Mouse (Mus musculus) heart, embryonic 13.5 days (tissue): ENCODE measurements around the gene Pkn1. TPM values are rescaled to one million over a fixed set of nuclear protein-coding genes. Genes with fewer than 3 reads are reported as not detected.

Experiments used
- ATAC-seq: fragments of 200-750 bp; cut with Nextera tagmentation; 2 replicates; pipeline ENCODE4 v1.8.0; 2017; ENCODE audit warnings: moderate TSS enrichment; ENCODE audit not compliant: insufficient number of reproducible peaks, low FRiP score, low TSS enrichment; ENCODE audit errors: extremely low read depth
- H3K27ac ChIP-seq: fragments of 300-500 bp; sonication (generic); replicated peaks from 2 replicates; pipeline ENCODE4 v1.5.1; 2015; ENCODE audit warnings: moderate library complexity, mild to moderate bottlenecking, inconsistent platforms
- H3K27me3 ChIP-seq: fragments of 300-500 bp; sonication (generic); replicated peaks from 2 replicates; pipeline ENCODE4 v1.6.1; 2015; ENCODE audit warnings: mild to moderate bottlenecking, inconsistent platforms
- H3K36me3 ChIP-seq: fragments of 300-500 bp; sonication (generic); 2 replicates; pipeline ENCODE4 v1.6.1; 2015; ENCODE audit warnings: mild to moderate bottlenecking, inconsistent platforms
- H3K4me1 ChIP-seq: fragments of 300-500 bp; sonication (generic); 2 replicates; pipeline ENCODE4 v1.6.1; 2015; ENCODE audit warnings: inconsistent platforms
- H3K4me2 ChIP-seq: fragments of 300-500 bp; sonication (generic); 2 replicates; pipeline ENCODE4 v1.6.1; 2015; ENCODE audit warnings: inconsistent platforms, mild to moderate bottlenecking, moderate library complexity
- H3K4me3 ChIP-seq: fragments of 300-500 bp; sonication (generic); 2 replicates; pipeline ENCODE4 v1.5.1; 2015; ENCODE audit warnings: moderate library complexity, mild to moderate bottlenecking, inconsistent platforms
- H3K9ac ChIP-seq: fragments of 300-500 bp; sonication (generic); 2 replicates; pipeline ENCODE4 v1.6.1; 2015; ENCODE audit warnings: inconsistent platforms, mild to moderate bottlenecking, moderate library complexity
- H3K9me3 ChIP-seq: fragments of 300-500 bp; sonication (generic); 2 replicates; pipeline ENCODE4 v1.6.1; 2016; ENCODE audit warnings: inconsistent platforms
- WGBS: fragments of 180-500 bp; shearing (Covaris S2); methylation state at CpG from one replicate; pipeline ENCODE4 v1.1.7; 2015; ENCODE audit warnings: mixed read lengths; 5-methylcytosine and 5-hydroxymethylcytosine counted together
- polyA plus RNA-seq: library from polyadenylated mRNA; unstranded; fragments of >200 nt; fragmentation: Nextera tagmentation; extraction: Ambion mirVana; gene quantifications from 2 replicates; pipeline ENCODE4 v1.2.1, GENCODE M21; 2015

Pkn1 gene
- polyA plus RNA-seq, 1 experiment from 2014 or later, result 20.0 TPM

DNA sequence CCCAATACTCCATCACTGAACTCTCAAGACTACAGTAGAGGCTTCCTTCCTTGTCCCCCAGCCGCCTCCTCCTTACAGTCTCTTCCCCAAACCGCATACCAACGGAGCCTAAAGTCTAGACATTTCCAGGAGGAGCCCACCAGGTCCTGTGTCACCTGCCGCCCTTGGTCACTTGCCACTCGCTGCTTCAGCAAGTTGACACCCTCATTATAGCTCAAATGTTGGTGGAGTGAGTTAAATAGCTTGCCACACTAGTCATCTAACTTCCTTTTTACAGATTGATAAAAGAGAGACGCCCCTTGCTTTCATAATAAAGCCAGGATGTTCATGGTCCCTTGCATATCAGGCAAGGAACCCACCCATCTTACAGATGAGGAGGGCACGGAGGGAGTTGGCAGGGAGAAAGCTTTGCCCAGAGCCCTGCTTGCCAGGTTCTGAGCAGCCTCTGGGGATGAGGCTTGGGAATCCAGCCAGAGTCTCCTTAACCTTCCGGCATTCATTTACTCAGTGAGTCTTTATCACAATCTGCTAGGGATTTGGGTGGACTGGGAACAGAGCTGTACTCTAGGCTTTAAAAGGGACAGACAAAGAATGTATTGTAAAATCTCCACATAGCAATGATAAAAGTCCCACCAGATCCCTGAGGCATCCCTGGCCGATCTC lies 1.6 kb upstream of the Pkn1 start:
- H3K9ac ChIP-seq, result no peak overlapping the region; the same call in none of the 2 replicates
- peak overlapping the region; percentile 59 for H3K27ac ChIP-seq
- no peaks in the 10 kb centered on the region for H3K9me3 ChIP-seq
- WGBS, result 60% methylated on average over 9 of the region's 9 CpGs
- no peak for ATAC-seq
- H3K4me1 ChIP-seq, result peaks cover 46% of the 10 kb centered on the region
- no peaks in the 10 kb centered on the region for H3K27me3 ChIP-seq
- H3K4me2 ChIP-seq, result no peak overlapping the region
- no peak overlapping the region for H3K4me3 ChIP-seq
- no peaks in the 10 kb centered on the region for H3K36me3 ChIP-seq

GRCm38 (mm10) chr8:83699566-83699965 lies 587 bp upstream of the Pkn1 start:
- 39% methylated on average over 9 of the region's 9 CpGs for WGBS
- H3K4me3 ChIP-seq, result peak overlapping the region; percentile 92
- no peak for ATAC-seq
- peak overlapping the region; percentile 98 for H3K4me2 ChIP-seq
- H3K4me1 ChIP-seq, result peaks cover 52% of the 10 kb centered on the region
- peak overlapping the region; percentile 96 for H3K9ac ChIP-seq
- H3K27ac ChIP-seq, result peak overlapping the region; percentile 79
- H3K27me3 ChIP-seq, result no peaks in the 10 kb centered on the region
- H3K36me3 ChIP-seq, result no peaks in the 10 kb centered on the region
- H3K9me3 ChIP-seq, result no peaks in the 10 kb centered on the region

DNA sequence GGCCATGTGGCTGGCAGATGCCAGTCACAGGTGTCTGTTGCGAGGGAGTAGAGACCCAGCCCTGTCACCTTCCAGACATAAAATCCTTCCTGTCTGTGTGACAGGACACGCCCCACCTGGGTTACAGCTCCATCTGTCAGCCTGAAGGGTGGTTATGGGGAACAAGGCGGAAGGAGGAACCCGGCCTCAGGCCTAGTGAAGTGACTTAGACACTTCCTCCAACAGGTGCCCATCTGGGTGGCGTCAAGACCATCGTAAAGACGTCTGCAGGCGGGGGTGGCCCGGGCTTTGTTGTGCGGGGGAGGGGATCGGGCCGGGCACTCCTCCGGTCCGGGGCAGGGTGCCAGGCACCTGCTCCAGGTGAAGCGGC lies 703 bp downstream of the Pkn1 start:
- Histone ChIP-seq H3K36me3 (no peaks in the 10 kb centered on the region), H3K4me3 (peak overlapping the region; percentile 92), H3K4me2 (peak overlapping the region; percentile 98), H3K27me3 (no peaks in the 10 kb centered on the region), H3K9ac (peak overlapping the region; percentile 96), H3K27ac (peak overlapping the region; percentile 79), H3K4me1 (peaks cover 63% of the 10 kb centered on the region), H3K9me3 (no peaks in the 10 kb centered on the region)
- WGBS, result 5% methylated on average over 15 of the region's 15 CpGs
- ATAC-seq, result no peak

DNA sequence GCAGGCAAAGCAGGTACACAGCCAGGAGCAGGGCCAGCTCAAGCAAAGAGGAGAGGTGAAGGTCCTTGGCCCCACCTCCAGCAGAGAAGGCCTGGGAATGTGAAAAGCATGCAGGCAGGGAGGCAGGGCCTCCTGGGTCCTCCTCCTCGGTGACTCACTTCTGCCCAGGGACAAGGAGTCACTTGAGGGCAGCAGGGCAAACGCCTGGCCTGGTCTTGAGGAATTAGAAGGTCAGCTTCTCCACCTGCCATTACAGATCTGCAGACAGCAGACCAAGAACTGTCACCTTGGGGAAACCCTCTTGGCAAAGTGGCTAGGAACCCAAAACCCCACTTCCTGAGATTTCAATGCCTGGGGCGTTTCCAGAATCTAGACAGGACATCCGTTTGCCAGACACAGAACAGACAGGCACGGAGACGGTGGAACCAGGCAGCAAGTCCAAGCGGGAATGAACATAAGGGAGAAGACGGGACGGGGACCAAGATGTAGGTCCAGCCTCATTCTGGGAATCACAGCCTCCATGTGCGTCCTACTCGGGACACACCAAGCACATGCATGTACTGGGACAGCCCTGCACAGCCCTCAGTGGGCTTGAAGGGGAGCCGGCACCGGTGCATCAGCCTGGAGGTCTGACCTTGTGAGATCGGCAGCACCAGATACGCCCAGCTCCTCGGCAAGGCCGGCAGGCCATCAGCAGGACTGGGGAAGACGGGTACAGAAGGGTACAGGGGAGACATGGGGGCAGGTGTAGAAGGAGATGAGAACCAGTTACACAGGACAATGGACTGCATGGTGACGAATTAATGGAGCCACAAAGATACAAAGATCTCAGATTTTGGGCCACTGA lies 1.4 kb downstream of the Pkn1 start:
- Histone ChIP-seq H3K4me2 (peak overlapping the region; percentile 98), H3K27me3 (no peaks in the 10 kb centered on the region), H3K27ac (peak overlapping the region; percentile 79), H3K4me3 (peak overlapping the region; percentile 92), H3K9me3 (no peaks in the 10 kb centered on the region), H3K36me3 (peaks cover 3% of the 10 kb centered on the region), H3K4me1 (peaks cover 63% of the 10 kb centered on the region), H3K9ac (peak overlapping the region; percentile 96)
- WGBS, result 39% methylated on average over 19 of the region's 19 CpGs
- ATAC-seq, result no peak

DNA sequence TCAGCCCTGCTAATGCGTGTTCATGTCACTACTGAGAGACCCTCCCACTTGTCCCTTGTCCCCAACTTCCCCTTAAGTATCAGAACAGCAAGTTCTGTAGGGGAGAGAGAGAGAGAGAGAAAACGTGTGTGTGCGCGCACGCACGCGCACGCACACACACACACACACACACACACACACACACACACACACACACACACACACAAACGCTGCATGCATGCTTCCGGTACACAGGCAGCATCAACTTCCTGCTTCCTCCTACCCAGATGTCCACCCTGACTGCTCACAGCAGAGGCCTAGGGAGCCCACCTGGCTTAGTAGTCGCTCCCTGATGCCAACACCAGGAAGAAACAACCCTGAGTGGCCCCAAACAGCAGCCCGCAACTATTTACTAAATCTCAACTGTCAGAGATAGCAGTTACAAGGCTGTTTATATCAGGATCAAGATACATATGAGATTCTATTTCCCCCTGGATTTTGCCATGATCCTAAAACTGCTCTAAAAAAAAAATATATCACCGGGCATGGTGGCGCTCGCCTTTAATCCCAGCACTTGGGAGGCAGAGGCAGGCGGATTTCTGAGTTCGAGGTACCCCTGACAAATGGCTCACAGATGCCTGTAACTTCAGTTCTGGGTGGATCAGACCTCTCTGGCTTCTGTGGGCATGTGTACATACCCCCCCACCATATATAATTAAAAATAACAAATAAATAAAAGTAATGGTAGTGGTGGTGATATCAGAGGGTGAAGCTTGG lies 3.5 kb downstream of the Pkn1 start:
- peaks cover 23% of the 10 kb centered on the region for H3K36me3 ChIP-seq
- H3K27me3 ChIP-seq, result no peaks in the 10 kb centered on the region
- H3K9me3 ChIP-seq, result no peaks in the 10 kb centered on the region
- no peak for ATAC-seq
- 83% methylated on average over 14 of the region's 17 CpGs for WGBS
- no peak overlapping the region for H3K4me2 ChIP-seq
- peaks cover 55% of the 10 kb centered on the region for H3K4me1 ChIP-seq
- no peak overlapping the region for H3K9ac ChIP-seq
- H3K27ac ChIP-seq, result no peak overlapping the region
- H3K4me3 ChIP-seq, result no peak overlapping the region

DNA sequence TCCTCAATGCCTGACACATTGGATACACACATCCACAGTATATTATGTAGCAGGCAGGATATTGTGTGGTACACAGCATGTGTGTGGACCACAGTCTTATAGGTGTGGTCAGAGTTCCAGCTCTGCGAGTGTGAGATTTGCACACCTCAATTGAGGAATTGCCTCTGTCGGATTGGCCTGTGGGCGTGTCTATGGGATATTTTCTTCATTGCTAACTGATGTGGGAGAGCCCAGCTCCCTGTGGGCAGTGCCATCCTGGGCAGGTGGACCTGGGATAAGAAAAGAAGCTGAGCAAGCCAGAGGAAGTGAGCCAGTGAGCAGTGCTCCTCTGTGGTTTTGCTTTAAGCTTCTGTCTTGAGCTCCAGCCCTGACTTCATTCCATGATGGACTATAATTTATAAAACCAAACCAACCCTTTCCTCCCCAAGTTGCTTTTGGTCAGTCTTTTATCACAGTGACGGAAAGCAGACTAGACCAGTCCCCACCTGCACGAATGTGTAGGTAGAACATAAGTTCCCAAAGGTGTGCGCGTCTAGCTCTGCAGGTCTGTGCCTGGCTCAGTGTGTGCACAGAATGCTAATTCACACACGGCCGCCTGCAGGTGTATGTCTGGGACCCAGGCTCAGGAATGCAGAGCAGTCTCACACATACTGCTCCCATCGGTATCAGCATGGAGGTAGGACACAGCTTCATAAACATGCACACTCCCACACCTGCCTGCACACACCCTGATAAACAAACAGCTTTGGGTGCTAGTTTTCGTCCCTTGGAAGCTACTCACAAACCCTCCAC lies 4.4 kb downstream of the Pkn1 start:
- H3K27ac ChIP-seq, result no peak overlapping the region
- peaks cover 33% of the 10 kb centered on the region for H3K36me3 ChIP-seq
- 78% methylated on average over 11 of the region's 11 CpGs for WGBS
- no peak overlapping the region for H3K4me2 ChIP-seq
- H3K4me1 ChIP-seq, result peaks cover 46% of the 10 kb centered on the region
- no peaks in the 10 kb centered on the region for H3K9me3 ChIP-seq
- no peak overlapping the region for H3K4me3 ChIP-seq
- H3K9ac ChIP-seq, result no peak overlapping the region
- no peak for ATAC-seq
- H3K27me3 ChIP-seq, result no peaks in the 10 kb centered on the region

DNA sequence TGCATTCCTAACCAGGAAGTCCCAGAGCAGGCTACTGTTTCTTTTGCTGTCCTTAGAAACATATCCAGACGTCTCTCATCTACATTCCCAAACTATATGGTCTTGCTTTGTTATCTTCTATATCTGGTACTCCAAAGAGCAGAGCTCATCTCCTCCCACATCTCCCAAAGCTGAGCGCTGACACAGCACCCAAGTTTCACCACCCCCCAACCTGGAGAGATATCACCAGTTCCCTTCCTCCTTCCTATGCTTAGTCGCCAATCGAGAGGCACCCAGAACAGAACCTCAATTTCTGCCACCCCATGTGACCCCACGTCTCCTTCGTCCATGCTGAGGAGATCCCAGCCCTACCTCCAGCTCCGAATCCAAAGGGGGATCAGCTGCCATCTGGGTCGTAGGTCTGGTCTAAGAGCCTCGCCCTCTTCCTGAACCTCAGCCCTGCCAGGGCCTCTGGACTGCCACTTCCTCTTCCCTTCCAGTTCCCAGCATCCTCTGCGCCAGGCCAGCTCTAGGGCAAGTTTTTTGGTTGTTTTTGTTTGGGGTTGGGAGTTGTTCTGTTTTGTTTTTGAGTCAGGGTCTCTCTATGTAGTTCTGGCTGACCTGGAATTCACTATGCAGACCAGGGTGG lies 5.3 kb downstream of the Pkn1 start:
- H3K4me2 ChIP-seq, result no peak overlapping the region
- H3K4me3 ChIP-seq, result no peak overlapping the region
- no peak overlapping the region for H3K9ac ChIP-seq
- 65% methylated on average over 10 of the region's 10 CpGs for WGBS
- H3K27ac ChIP-seq, result no peak overlapping the region
- peaks cover 38% of the 10 kb centered on the region for H3K36me3 ChIP-seq
- no peaks in the 10 kb centered on the region for H3K27me3 ChIP-seq
- H3K9me3 ChIP-seq, result no peaks in the 10 kb centered on the region
- no peak for ATAC-seq
- peaks cover 42% of the 10 kb centered on the region for H3K4me1 ChIP-seq

DNA sequence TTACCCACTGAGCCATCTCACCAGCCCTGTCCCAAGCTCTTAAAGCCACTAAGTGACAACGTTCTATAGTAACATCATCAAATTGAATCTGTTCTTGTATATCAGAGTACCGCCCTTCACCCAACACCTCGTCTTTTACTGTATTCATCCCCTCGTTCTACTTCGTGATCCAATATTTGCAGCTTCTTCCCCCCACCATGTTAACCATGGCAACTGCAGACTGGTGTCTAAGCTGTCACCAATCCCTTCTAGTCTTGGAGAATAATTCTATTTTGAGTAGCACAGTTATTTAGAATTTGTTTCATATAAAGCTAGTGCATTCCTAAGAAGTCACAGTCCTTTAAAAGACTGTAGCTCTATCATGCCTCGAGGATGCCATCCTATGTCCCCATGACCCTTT lies 9.7 kb downstream of the Pkn1 start:
- Histone ChIP-seq H3K4me1 (peaks cover 9% of the 10 kb centered on the region), H3K4me3 (no peak overlapping the region), H3K9ac (no peak overlapping the region), H3K27me3 (no peaks in the 10 kb centered on the region), H3K36me3 (peaks cover 76% of the 10 kb centered on the region), H3K9me3 (no peaks in the 10 kb centered on the region), H3K27ac (no peak overlapping the region), H3K4me2 (no peak overlapping the region)
- WGBS, result 82% methylated on average over 6 of the region's 6 CpGs
- ATAC-seq, result no peak

GRCm38 (mm10) chr8:83684517-83684916 lies 14.5 kb downstream of the Pkn1 start:
- Histone ChIP-seq H3K4me1 (peaks cover 22% of the 10 kb centered on the region), H3K4me3 (no peak overlapping the region), H3K4me2 (no peak overlapping the region), H3K9me3 (no peaks in the 10 kb centered on the region), H3K27ac (no peak overlapping the region), H3K36me3 (peaks cover 84% of the 10 kb centered on the region), H3K9ac (no peak overlapping the region), H3K27me3 (no peaks in the 10 kb centered on the region)
- no peak for ATAC-seq
- 82% methylated on average over 9 of the region's 9 CpGs for WGBS

DNA sequence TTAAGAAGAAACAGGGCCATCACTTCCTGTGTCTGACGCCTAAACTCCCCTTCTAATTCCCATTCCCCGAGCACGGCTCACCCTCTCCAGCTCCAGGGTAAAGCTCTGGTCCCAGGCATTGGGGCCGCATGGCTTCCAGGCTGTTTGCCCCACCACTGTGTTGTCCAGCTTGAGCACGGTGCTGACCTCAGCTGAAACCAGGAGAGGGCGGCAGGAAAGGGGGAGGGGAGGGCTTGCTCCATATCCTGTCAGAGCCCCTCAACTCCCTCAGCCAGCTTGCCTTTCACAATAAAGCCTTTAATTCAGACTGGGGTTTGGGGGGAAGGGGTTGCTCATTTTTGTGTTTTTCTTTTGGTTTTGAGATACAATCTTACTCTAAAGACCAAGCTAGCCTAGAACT lies 17.9 kb downstream of the Pkn1 start:
- ATAC-seq, result no peak
- WGBS, result 13% methylated on average over 6 of the region's 6 CpGs
- Histone ChIP-seq H3K9ac (no peak overlapping the region), H3K4me3 (no peak overlapping the region), H3K27me3 (no peaks in the 10 kb centered on the region), H3K27ac (peak overlapping the region; percentile 70), H3K4me1 (peaks cover 22% of the 10 kb centered on the region), H3K36me3 (peaks cover 93% of the 10 kb centered on the region), H3K9me3 (no peaks in the 10 kb centered on the region), H3K4me2 (no peak overlapping the region)
